Comparison of ENCODE assay signal across 8 mouse cellular contexts in genomic region chr1:169529996-169530518, GRCm38 (mm10). TPM values are rescaled to one million over a fixed set of nuclear protein-coding genes. Genes with fewer than 3 reads are reported as not detected.
DNase-seq lines count a peak whose midpoint lies in the region; ATAC-seq lines count a peak whose summit lies in the region.

No protein-coding gene starts in this region.

- 78% methylated on average over 8 of the region's 8 CpGs for WGBS in kidney, embryonic 15.5 days
- WGBS in hindbrain, embryonic 15.5 days: 81% methylated on average over 8 of the region's 8 CpGs
- WGBS in midbrain, embryonic 15.5 days: 80% methylated on average over 8 of the region's 8 CpGs

- ATAC-seq in kidney, embryonic 15.5 days (replicated peaks; ENCODE audit: low FRiP score): no peak
- no peak for ATAC-seq in hindbrain, embryonic 15.5 days (ENCODE audit: low FRiP score, low read depth)
- ATAC-seq in midbrain, embryonic 15.5 days (replicated peaks): no peak

- peak overlapping the region; percentile 59; the same call in 1 of the 2 replicates for H3K9ac ChIP-seq in kidney, embryonic 15.5 days
- no peak overlapping the region for H3K9ac ChIP-seq in hindbrain, embryonic 15.5 days
- H3K9ac ChIP-seq in midbrain, embryonic 15.5 days: no peak overlapping the region

- H3K36me3 ChIP-seq in kidney, embryonic 15.5 days: peaks cover 28% of the 10 kb centered on the region
- H3K36me3 ChIP-seq in hindbrain, embryonic 15.5 days: no peaks in the 10 kb centered on the region
- H3K36me3 ChIP-seq in midbrain, embryonic 15.5 days (replicated peaks): no peaks in the 10 kb centered on the region

- peak overlapping the region; percentile 82 for H3K4me2 ChIP-seq in kidney, embryonic 15.5 days
- peak overlapping the region; percentile 81 for H3K4me2 ChIP-seq in hindbrain, embryonic 15.5 days
- H3K4me2 ChIP-seq in midbrain, embryonic 15.5 days: peak overlapping the region; percentile 82

- no peak overlapping the region for H3K27ac ChIP-seq in kidney, embryonic 15.5 days
- no peak overlapping the region for H3K27ac ChIP-seq in hindbrain, embryonic 15.5 days (replicated peaks)
- H3K27ac ChIP-seq in midbrain, embryonic 15.5 days: no peak overlapping the region

- no peaks in the 10 kb centered on the region for H3K27me3 ChIP-seq in kidney, embryonic 15.5 days
- no peaks in the 10 kb centered on the region for H3K27me3 ChIP-seq in hindbrain, embryonic 15.5 days
- no peaks in the 10 kb centered on the region for H3K27me3 ChIP-seq in midbrain, embryonic 15.5 days (replicated peaks)

- no peaks in the 10 kb centered on the region for H3K9me3 ChIP-seq in kidney, embryonic 15.5 days (replicated peaks)
- no peaks in the 10 kb centered on the region for H3K9me3 ChIP-seq in hindbrain, embryonic 15.5 days
- H3K9me3 ChIP-seq in midbrain, embryonic 15.5 days: no peaks in the 10 kb centered on the region

- H3K4me3 ChIP-seq in kidney, embryonic 15.5 days (replicated peaks): peak overlapping the region; percentile 77
- H3K4me3 ChIP-seq in hindbrain, embryonic 15.5 days: peak overlapping the region; percentile 57; the same call in 1 of the 2 replicates
- H3K4me3 ChIP-seq in midbrain, embryonic 15.5 days: peak overlapping the region; percentile 54; the same call in 1 of the 2 replicates

- no peak for DNase-seq in kidney, postnatal 25 days
- peak; percentile 38 for DNase-seq in c-Kit-positive CD71-positive TER-119-negative erythroid progenitor cells, embryonic 14.5 days (ENCODE audit: low read depth)
- DNase-seq in embryo, embryonic 11 days: no peak
- no peak for DNase-seq in right cerebral cortex, postnatal 10 days (ENCODE audit: low spot score in 2 of 2)
- DNase-seq in gastrocnemius, postnatal 10 days: no peak

- peaks cover 14% of the 10 kb centered on the region for H3K4me1 ChIP-seq in kidney, embryonic 15.5 days
- peaks cover 5% of the 10 kb centered on the region; the same call in 1 of the 2 replicates for H3K4me1 ChIP-seq in hindbrain, embryonic 15.5 days (replicated peaks)
- peaks cover 10% of the 10 kb centered on the region for H3K4me1 ChIP-seq in midbrain, embryonic 15.5 days

RNA-seq across cellular contexts. Expression of gene Nuf2, which starts 1.2 kb away (rescaled TPM):
- 63.7 and 65.7 TPM in 2 replicates for polyA plus RNA-seq in kidney, embryonic 15.5 days (2015; fragmentation: Nextera tagmentation; extraction: Ambion mirVana)
- polyA plus RNA-seq in hindbrain, embryonic 15.5 days (2015; fragmentation: Nextera tagmentation; extraction: Ambion mirVana): 13.0 and 17.0 TPM in 2 replicates
- polyA plus RNA-seq in midbrain, embryonic 15.5 days (2015; fragmentation: Nextera tagmentation; extraction: Ambion mirVana): 9.8 and 10.6 TPM in 2 replicates
- 1 to 10 TPM; 6.8 to 8.4 TPM for total RNA-seq in gastrocnemius, postnatal 10 days (2021)
